Comparison of ENCODE assay signal across 14 mouse cellular contexts in the genomic region with DNA sequence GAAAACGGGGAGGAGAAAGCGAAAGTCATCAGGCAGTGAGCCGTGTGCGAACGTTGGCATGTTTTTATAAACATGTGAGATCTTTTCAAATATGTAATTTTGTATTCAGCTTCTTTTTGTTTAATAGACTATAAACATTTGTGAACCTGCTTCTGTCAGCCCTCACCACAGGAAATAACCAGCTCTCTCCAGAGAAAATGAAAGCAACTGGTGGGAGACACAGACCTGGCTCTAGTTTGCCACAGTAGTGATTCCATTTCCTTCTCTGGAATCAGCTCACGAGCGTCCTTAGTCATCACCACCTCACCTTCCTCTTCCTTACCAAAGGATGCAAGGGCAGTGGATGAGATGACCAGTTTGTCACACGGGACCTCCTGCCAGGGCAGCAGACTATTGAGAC.
A peak's percentile ranks its signal among the peaks of the same experiment; 100 is the strongest.
DNase-seq lines count a peak whose midpoint lies in the region; ATAC-seq and TF ChIP-seq lines count a peak whose summit lies in the region.
"Had no signal": no experiment of that assay in that cellular context is flagged by ENCODE, and none has a peak within 500 bp of the region (broad histone marks: within the 10 kb centered on the region; RNA-seq: fewer than 3 reads in every experiment).

No protein-coding gene starts in this region.

- H3K9me3 ChIP-seq in lung, embryonic 14.5 days (ENCODE audit: low read depth, low read length), result no peaks in the 10 kb centered on the region
- H3K9me3 ChIP-seq in CH12.LX (replicated peaks; ENCODE audit: low read length), result no peaks in the 10 kb centered on the region
- H3K9me3 ChIP-seq in intestine, embryonic 14.5 days (ENCODE audit: control insufficient read depth, low read length), result no peaks in the 10 kb centered on the region
- H3K9me3 ChIP-seq: forebrain, embryonic 13.5 days; limb, embryonic 15.5 days had no signal

- dilution Hi-C loops in CH12.LX (cut with MboI; ENCODE audit: extremely low pct_ligation_motif_present, extremely low pct_unique_long_range_greater_than_20kb, low sequenced_read_pairs), result no loop called here

- no peak for TF ChIP-seq EP300 in CH12.LX (IDR thresholded peaks at IDR 0.05; ENCODE audit: low read length)

- no peak for TF ChIP-seq POLR2A in CH12.LX (IDR thresholded peaks at IDR 0.05; ENCODE audit: low read depth, low read length)

- ATAC-seq in lung, embryonic 14.5 days (ENCODE audit: insufficient read depth), result no peak
- ATAC-seq in intestine, embryonic 14.5 days (replicated peaks; ENCODE audit: low FRiP score, low TSS enrichment, low read depth), result no peak
- ATAC-seq: forebrain, embryonic 13.5 days had no signal

- H3K79me2 ChIP-seq in CH12.LX (replicated peaks; ENCODE audit: control insufficient read depth, extremely low read depth, insufficient read depth, poor library complexity, severe bottlenecking), result no peaks in the 10 kb centered on the region

- no peaks in the 10 kb centered on the region for H3K4me1 ChIP-seq in lung, embryonic 14.5 days (ENCODE audit: insufficient read depth)
- no peaks in the 10 kb centered on the region for H3K4me1 ChIP-seq in CH12.LX (ENCODE audit: control insufficient read depth in 1 of 2, insufficient read depth in 2 of 2)
- H3K4me1 ChIP-seq in intestine, embryonic 14.5 days (replicated peaks; ENCODE audit: control insufficient read depth, insufficient read depth, low read length), result peaks cover 11% of the 10 kb centered on the region
- H3K4me1 ChIP-seq: limb, embryonic 15.5 days had no signal

- in situ Hi-C loops in CH12.LX (cut with MboI; ENCODE audit: low pct_ligation_motif_present, low pct_unique_long_range_greater_than_20kb, low sequenced_read_pairs), result no loop called here

- H3K4me3 ChIP-seq in lung, embryonic 14.5 days (ENCODE audit: low read depth, low read length), result no peak overlapping the region
- peak overlapping the region in 2 of 3 experiments; percentile 23 to 54 for H3K4me3 ChIP-seq in CH12.LX (replicated peaks in 1 of 3; ENCODE audit: low read depth in 2 of 3, low read length in 2 of 3, poor library complexity in 1 of 3)
- peak overlapping the region; percentile 10; the same call in 1 of the 2 replicates for H3K4me3 ChIP-seq in intestine, embryonic 14.5 days (ENCODE audit: low read depth, low read length)
- H3K4me3 ChIP-seq: forebrain, embryonic 13.5 days; limb, embryonic 15.5 days had no signal

- 48% methylated on average over 8 of the region's 8 CpGs for WGBS in lung, embryonic 14.5 days
- 47% methylated on average over 8 of the region's 8 CpGs for WGBS in intestine, embryonic 14.5 days

- no peaks in the 10 kb centered on the region for H3K36me3 ChIP-seq in lung, embryonic 14.5 days (ENCODE audit: insufficient read depth)
- no peaks in the 10 kb centered on the region for H3K36me3 ChIP-seq in CH12.LX (replicated peaks in 1 of 2; ENCODE audit: control insufficient read depth in 1 of 2, insufficient read depth in 1 of 2, low read length in 1 of 2)
- H3K36me3 ChIP-seq in intestine, embryonic 14.5 days (ENCODE audit: control insufficient read depth, insufficient read depth, low read length), result no peaks in the 10 kb centered on the region
- no peaks in the 10 kb centered on the region for H3K36me3 ChIP-seq in splenic B cell, adult 2 months (ENCODE audit: control insufficient read depth, insufficient read depth, low read length, poor library complexity, severe bottlenecking)
- H3K36me3 ChIP-seq: limb, embryonic 15.5 days had no signal

- H3K9ac ChIP-seq in lung, embryonic 14.5 days, result no peak overlapping the region
- H3K9ac ChIP-seq in CH12.LX (ENCODE audit: insufficient read depth, low read depth), result 0 out of 2 replicates have a peak overlapping the region, but pooled peaks have one; percentile 33
- no peak overlapping the region for H3K9ac ChIP-seq in intestine, embryonic 14.5 days (ENCODE audit: low read length)
- H3K9ac ChIP-seq: forebrain, embryonic 13.5 days; hindbrain, embryonic 14.5 days; limb, embryonic 15.5 days had no signal

- TF ChIP-seq RAD21 in CH12.LX (IDR thresholded peaks at IDR 0.05; ENCODE audit: low read depth, low read length), result no peak

- no peaks in the 10 kb centered on the region for H3K27me3 ChIP-seq in lung, embryonic 14.5 days (ENCODE audit: insufficient read depth, low read length)
- H3K27me3 ChIP-seq in CH12.LX (replicated peaks), result no peaks in the 10 kb centered on the region
- no peaks in the 10 kb centered on the region for H3K27me3 ChIP-seq in intestine, embryonic 14.5 days (replicated peaks; ENCODE audit: control insufficient read depth, insufficient read depth, low read length)
- no peaks in the 10 kb centered on the region; the same call in 1 of the 2 replicates for H3K27me3 ChIP-seq in splenic B cell, adult 2 months (ENCODE audit: control insufficient read depth, insufficient read depth, low read length, poor library complexity, severe bottlenecking)
- H3K27me3 ChIP-seq: forebrain, embryonic 13.5 days; limb, embryonic 15.5 days had no signal

- no peak for TF ChIP-seq CTCF in lung, embryonic 14.5 days (IDR thresholded peaks at IDR 0.05; ENCODE audit: low read depth)
- no peak for TF ChIP-seq CTCF in CH12.LX (conservative IDR thresholded peaks at IDR 0.05 in 1 of 2, IDR thresholded peaks at IDR 0.05 in 1 of 2; ENCODE audit: low read depth in 2 of 2, low read length in 2 of 2)

- H3K4me2 ChIP-seq in lung, embryonic 14.5 days, result peak overlapping the region; percentile 15; the same call in 1 of the 2 replicates
- H3K4me2 ChIP-seq in CH12.LX (ENCODE audit: insufficient read depth, low read depth, poor library complexity, severe bottlenecking), result peak overlapping the region; percentile 100
- peak overlapping the region; percentile 2; the same call in 1 of the 2 replicates for H3K4me2 ChIP-seq in intestine, embryonic 14.5 days (ENCODE audit: low read length)
- H3K4me2 ChIP-seq: forebrain, embryonic 13.5 days; hindbrain, embryonic 14.5 days; limb, embryonic 15.5 days had no signal

- peak; percentile 34 for DNase-seq in lung, embryonic 14.5 days
- no peak for DNase-seq in lung, postnatal 14 days
- DNase-seq in CH12.LX (ENCODE audit: extremely low read depth), result no peak
- no peak for DNase-seq in intestine, embryonic 14.5 days (ENCODE audit: low spot score)
- peak; percentile 8 for DNase-seq in splenic B cell, adult 2 months (ENCODE audit: low read depth, low spot score)
- no peak for DNase-seq in urinary bladder, postnatal 36 days (ENCODE audit: low spot score in 2 of 2)
- no peak for DNase-seq in adrenal gland, adult 8-10 months
- DNase-seq: adrenal gland, postnatal 36 days; cerebellum, adult 9-10 months; kidney, adult 9 months; retina, postnatal 1 day had no signal

- no peak overlapping the region for H3K27ac ChIP-seq in lung, embryonic 14.5 days (ENCODE audit: low read depth)
- H3K27ac ChIP-seq in CH12.LX (ENCODE audit: insufficient read depth, low read depth), result no peak overlapping the region
- no peak overlapping the region for H3K27ac ChIP-seq in intestine, embryonic 14.5 days (ENCODE audit: low read depth)
- H3K27ac ChIP-seq: forebrain, embryonic 13.5 days; hindbrain, embryonic 14.5 days; limb, embryonic 15.5 days had no signal

TF ChIP-seq in CH12.LX, 34 proteins besides CTCF, POLR2A, EP300 and RAD21:
- TF ChIP-seq ZKSCAN1 (IDR thresholded peaks at IDR 0.05; ENCODE audit: borderline replicate concordance, low read depth, low read length), result no peak
- no peak for TF ChIP-seq JUND (conservative IDR thresholded peaks at IDR 0.05; ENCODE audit: low read depth, low read length)
- no peak for TF ChIP-seq ZMIZ1 (IDR thresholded peaks at IDR 0.05; ENCODE audit: low read depth, low read length)
- no peak for TF ChIP-seq UBTF (IDR thresholded peaks at IDR 0.05; ENCODE audit: low read depth, low read length)
- no peak for TF ChIP-seq NELFE (IDR thresholded peaks at IDR 0.05; ENCODE audit: low read depth, low read length)
- TF ChIP-seq USF1 (IDR thresholded peaks at IDR 0.05; ENCODE audit: low read depth, low read length), result no peak
- TF ChIP-seq ZNF384 (IDR thresholded peaks at IDR 0.05; ENCODE audit: low read depth, low read length), result no peak
- TF ChIP-seq TBP (conservative IDR thresholded peaks at IDR 0.05; ENCODE audit: low read depth, low read length), result no peak
- TF ChIP-seq CHD1 (IDR thresholded peaks at IDR 0.05; ENCODE audit: low read depth, low read length), result no peak
- no peak for TF ChIP-seq MAX (IDR thresholded peaks at IDR 0.05; ENCODE audit: low read length)
- no peak for TF ChIP-seq TCF12 (IDR thresholded peaks at IDR 0.05; ENCODE audit: low read depth, low read length)
- TF ChIP-seq MAFK (IDR thresholded peaks at IDR 0.05; ENCODE audit: insufficient replicate concordance, low read length), result no peak
TF ChIP-seq in CH12.LX: peak in this region for 0.

Comparison
In these comparisons a context has a peak if more than half of its experiments do, and no peak if none do; other contexts are left out.
1. DNase-seq: peak in lung, embryonic 14.5 days (single experiment) and splenic B cell, adult 2 months (single experiment); none in lung, postnatal 14 days (single experiment), CH12.LX (single experiment), intestine, embryonic 14.5 days (single experiment), urinary bladder, postnatal 36 days (0 of 2) and adrenal gland, adult 8-10 months (single experiment).
2. H3K4me2 ChIP-seq: peak in every context shown above with its lines; median percentile 100 in CH12.LX; 15 in lung, embryonic 14.5 days; 2 in intestine, embryonic 14.5 days.